Mouse (Mus musculus) stomach, postnatal 0 days (tissue): ENCODE data around the gene Hltf.

Experiments
- CTCF ChIP-seq: IDR thresholded peaks from 2 replicates; pipeline ENCODE4 v1.5.1; 2016; ENCODE audit warnings: antibody characterized with exemption, low read depth, mild to moderate bottlenecking, moderate library complexity
- EP300 ChIP-seq: optimal IDR thresholded peaks from 2 replicates; pipeline ENCODE3; 2016; ENCODE audit warnings: antibody characterized with exemption

GRCm38 (mm10) chr3:20133745-20134144, 76.1 kb downstream of the Hltf start:
- no peak for TF ChIP-seq CTCF
- TF ChIP-seq EP300 = no peak
